8 mouse cellular contexts compared by ENCODE assay signal in genomic region chr4:149424755-149425154, GRCm38 (mm10). TPM values are rescaled to one million over a fixed set of nuclear protein-coding genes. Genes with fewer than 3 reads are reported as not detected.
DNase-seq lines count a peak whose midpoint lies in the region; ATAC-seq lines count a peak whose summit lies in the region.

No protein-coding gene starts in this region.

- DNase-seq in fibroblast of lung, adult 2 months (ENCODE audit: low read depth) = peak; percentile 44
- no peak for DNase-seq in left cerebral cortex, postnatal 25 days (ENCODE audit: low spot score in 2 of 2)
- no peak for DNase-seq in kidney, postnatal 36 days
- DNase-seq in kidney, postnatal 10 days = no peak

- H3K4me1 ChIP-seq in megakaryocyte, embryonic 14.5 days = peaks cover 63% of the 10 kb centered on the region
- peaks cover 14% of the 10 kb centered on the region for H3K4me1 ChIP-seq in limb, embryonic 13.5 days
- H3K4me1 ChIP-seq in stomach, embryonic 14.5 days (ENCODE audit: control insufficient read depth, insufficient read depth, low read length) = 0 out of 2 replicates have a peak, but pooled peaks cover 4% of the 10 kb centered on the region

- ATAC-seq in megakaryocyte, adult 5-6 weeks (ENCODE audit: poor library complexity, severe bottlenecking) = no peak
- no peak for ATAC-seq in limb, embryonic 13.5 days (ENCODE audit: low FRiP score, low read depth)
- ATAC-seq in stomach, embryonic 14.5 days (ENCODE audit: insufficient number of reproducible peaks, insufficient read depth, low FRiP score, low read depth) = no peak

- peak overlapping the region; percentile 98; the same call in 1 of the 2 replicates for H3K27ac ChIP-seq in limb, embryonic 13.5 days
- H3K27ac ChIP-seq in stomach, embryonic 14.5 days (ENCODE audit: low read length) = no peak overlapping the region

- under 1% methylated on average over 9 of the region's 9 CpGs for WGBS in limb, embryonic 13.5 days
- 1% methylated on average over 9 of the region's 9 CpGs for WGBS in stomach, embryonic 14.5 days

- H3K27me3 ChIP-seq in megakaryocyte, embryonic 14.5 days (replicated peaks) = no peaks in the 10 kb centered on the region
- no peaks in the 10 kb centered on the region for H3K27me3 ChIP-seq in limb, embryonic 13.5 days
- H3K27me3 ChIP-seq in stomach, embryonic 14.5 days (ENCODE audit: control insufficient read depth, insufficient read depth, low read length) = no peaks in the 10 kb centered on the region

- H3K4me3 ChIP-seq in megakaryocyte, embryonic 14.5 days (replicated peaks) = peak overlapping the region; percentile 97
- H3K4me3 ChIP-seq in limb, embryonic 13.5 days = peak overlapping the region; percentile 83
- peak overlapping the region; percentile 95 for H3K4me3 ChIP-seq in stomach, embryonic 14.5 days (ENCODE audit: low read depth, low read length)

- H3K9me3 ChIP-seq in megakaryocyte, embryonic 14.5 days = no peaks in the 10 kb centered on the region
- no peaks in the 10 kb centered on the region for H3K9me3 ChIP-seq in limb, embryonic 13.5 days
- H3K9me3 ChIP-seq in stomach, embryonic 14.5 days (ENCODE audit: control insufficient read depth, low read depth, low read length) = no peaks in the 10 kb centered on the region

- peak overlapping the region; percentile 92 for H3K9ac ChIP-seq in limb, embryonic 13.5 days
- H3K9ac ChIP-seq in stomach, embryonic 14.5 days (replicated peaks; ENCODE audit: low read depth, low read length) = no peak overlapping the region; the same call in 1 of the 2 replicates

- intact Hi-C loops in left cerebral cortex, postnatal 25 days (cut with DNase I) = no loop called here

- peaks cover 30% of the 10 kb centered on the region for H3K36me3 ChIP-seq in megakaryocyte, embryonic 14.5 days (replicated peaks; ENCODE audit: low read length)
- H3K36me3 ChIP-seq in limb, embryonic 13.5 days = no peaks in the 10 kb centered on the region
- H3K36me3 ChIP-seq in stomach, embryonic 14.5 days (ENCODE audit: control insufficient read depth, insufficient read depth, low read length) = no peaks in the 10 kb centered on the region

- H3K4me2 ChIP-seq in limb, embryonic 13.5 days (replicated peaks) = peak overlapping the region; percentile 74
- peak overlapping the region; percentile 57 for H3K4me2 ChIP-seq in stomach, embryonic 14.5 days (replicated peaks; ENCODE audit: low read depth, low read length)

RNA-seq across cellular contexts. Expression of gene Ube4b, which starts 1.8 kb away (rescaled TPM):
- polyA plus RNA-seq in megakaryocyte, embryonic 14.5 days (2012; ENCODE audit: insufficient read depth, low replicate concordance) = 134 and 196 TPM in 2 replicates
- total RNA-seq in megakaryocyte, adult 5-6 weeks (2015) = 31.7 and 41.1 TPM in 2 replicates
- 22.4 and 26.3 TPM in 2 replicates for total RNA-seq in megakaryocyte, adult 5-6 weeks (2017)
- polyA plus RNA-seq in limb, embryonic 13.5 days (2015; fragmentation: Nextera tagmentation; extraction: Ambion mirVana) = 47.5 and 53.9 TPM in 2 replicates
- polyA plus RNA-seq in stomach, embryonic 14.5 days (2014; fragmentation: Nextera tagmentation; extraction: Ambion mirVana) = 41.7 and 44.3 TPM in 2 replicates
- 100 to 1,000 TPM in 1 of 2 experiments, 10 to 100 TPM in 1; 93.9 to 103 TPM for total RNA-seq in left cerebral cortex, postnatal 25 days (2021)

RNA-seq across cellular contexts. Expression of gene Rbp7, which starts 30.0 kb away (rescaled TPM):
- not detected in 2 replicates for polyA plus RNA-seq in megakaryocyte, embryonic 14.5 days (2012; ENCODE audit: insufficient read depth, low replicate concordance)
- total RNA-seq in megakaryocyte, adult 5-6 weeks (2015) = not detected in 2 replicates
- not detected in 2 replicates for total RNA-seq in megakaryocyte, adult 5-6 weeks (2017)
- polyA plus RNA-seq in limb, embryonic 13.5 days (2015; fragmentation: Nextera tagmentation; extraction: Ambion mirVana) = 0.37 and 0.41 TPM in 2 replicates
- 1.9 TPM in 2 replicates for polyA plus RNA-seq in stomach, embryonic 14.5 days (2014; fragmentation: Nextera tagmentation; extraction: Ambion mirVana)
- total RNA-seq in left cerebral cortex, postnatal 25 days (2021) = not detected

RNA-seq across cellular contexts. Expression of gene Tmem274, which starts 52.4 kb away (rescaled TPM):
- not detected in 2 replicates for polyA plus RNA-seq in megakaryocyte, embryonic 14.5 days (2012; ENCODE audit: insufficient read depth, low replicate concordance)
- total RNA-seq in megakaryocyte, adult 5-6 weeks (2015) = not detected in 2 replicates
- not detected in 2 replicates for total RNA-seq in megakaryocyte, adult 5-6 weeks (2017)
- polyA plus RNA-seq in limb, embryonic 13.5 days (2015; fragmentation: Nextera tagmentation; extraction: Ambion mirVana) = 0.55 and 0.99 TPM in 2 replicates
- polyA plus RNA-seq in stomach, embryonic 14.5 days (2014; fragmentation: Nextera tagmentation; extraction: Ambion mirVana) = not detected in 2 replicates
- total RNA-seq in left cerebral cortex, postnatal 25 days (2021) = not detected
